Mouse (Mus musculus) G1E (cell line): Measurements from ENCODE around the gene Fam45a. TPM values are rescaled to one million over a fixed set of nuclear protein-coding genes. Genes with fewer than 3 reads are reported as not detected.
A peak's percentile ranks its signal among the peaks of the same experiment; 100 is the strongest.

Experiments used
- ATAC-seq: 2 replicates; pipeline ENCODE4 v1.8.0; 2016; ENCODE audit warnings: mild to moderate bottlenecking; ENCODE audit not compliant: insufficient number of reproducible peaks, poor library complexity, low FRiP score, severe bottlenecking; ENCODE audit errors: extremely low read depth
- DNase-seq: peaks from one replicate; pipeline ENCODE4 v3.0.0; 2012; ENCODE audit warnings: low spot score
- H3K27me3 ChIP-seq: 2 replicates; pipeline ENCODE4 v1.6.1; 2012; ENCODE audit warnings: mild to moderate bottlenecking, low read length, inconsistent platforms; ENCODE audit not compliant: insufficient read depth
- H3K36me3 ChIP-seq: replicated peaks from 2 replicates; pipeline ENCODE3; 2012; ENCODE audit warnings: mild to moderate bottlenecking, inconsistent platforms
- H3K4me1 ChIP-seq: 2 replicates; pipeline ENCODE4 v1.6.1; 2012; ENCODE audit warnings: low read depth, low read length, inconsistent platforms, mixed read lengths; ENCODE audit not compliant: insufficient read depth
- H3K4me3 ChIP-seq: 2 replicates; pipeline ENCODE4 v1.5.1; 2012; ENCODE audit warnings: low read depth, mild to moderate bottlenecking, inconsistent platforms, low read length, moderate library complexity, mixed read lengths
- H3K9me3 ChIP-seq: replicated peaks from 2 replicates; pipeline ENCODE4 v1.6.1; 2012; ENCODE audit warnings: inconsistent platforms
- CTCF ChIP-seq: IDR thresholded peaks from 2 replicates; pipeline ENCODE4 v1.5.1; 2012; ENCODE audit warnings: low read depth, low read length, inconsistent platforms, mixed read lengths
- GATA1 ChIP-seq: IDR thresholded peaks from 2 replicates; pipeline ENCODE4 v1.6.1; 2012; ENCODE audit warnings: borderline replicate concordance, low read length, inconsistent platforms, mixed read lengths
- GATA2 ChIP-seq: IDR thresholded peaks from 2 replicates; pipeline ENCODE4 v1.6.1; 2012; ENCODE audit warnings: low read depth, low read length, inconsistent platforms, borderline replicate concordance
- POLR2AphosphoS5 ChIP-seq: IDR thresholded peaks from 2 replicates; pipeline ENCODE4 v1.6.1; 2012; ENCODE audit warnings: low read depth, low read length, inconsistent platforms; ENCODE audit not compliant: insufficient replicate concordance
- TAL1 ChIP-seq: conservative IDR thresholded peaks from 2 replicates; pipeline ENCODE4 v1.6.1; 2012; ENCODE audit warnings: low read depth, low read length, inconsistent platforms, mixed read lengths
- polyA plus RNA-seq: library from polyadenylated mRNA; stranded (reverse); fragments of >175 nt; gene quantifications from 2 replicates; pipeline ENCODE4 v1.2.3, GENCODE M21; 2012
- total RNA-seq, 2 experiments: library from RNA; stranded (forward) in 1 of 2; stranded (reverse) in 1 of 2; fragments of 200-1000 nt in 1 of 2; fragments of >200 nt in 1 of 2; fragmentation: Nextera tagmentation in 1 of 2; gene quantifications; 2 replicates each; pipeline ENCODE4 v1.2.3; 2014 to 2017

The Fam45a gene
- total and polyA plus RNA-seq, 3 experiments, result 5.3 to 74.6 (median 29.7) TPM

DNA sequence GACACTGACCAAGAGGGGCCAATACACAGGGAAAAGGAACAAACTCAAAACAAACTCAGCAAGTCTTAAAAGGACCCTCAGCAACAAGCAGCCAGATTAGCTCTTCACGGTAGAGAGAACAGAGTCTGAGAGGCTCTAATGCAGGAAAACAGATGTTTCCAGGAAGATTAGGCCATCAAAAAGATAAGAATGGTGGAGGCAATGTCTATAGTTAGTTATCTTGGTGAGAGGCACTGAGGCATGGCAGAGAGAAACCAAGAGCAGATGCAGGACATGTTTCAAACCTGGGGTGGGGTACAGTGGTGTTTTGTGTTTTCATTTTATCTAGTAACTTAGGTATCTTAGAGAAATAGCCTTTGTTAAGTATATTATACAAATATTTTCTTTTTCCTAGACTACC is 60.9 kb downstream of the Fam45a start:
- Histone ChIP-seq H3K36me3 (peaks cover 44% of the 10 kb centered on the region), H3K27me3 (no peaks in the 10 kb centered on the region), H3K4me3 (peak overlapping the region; percentile 31; the same call in 1 of the 2 replicates), H3K4me1 (peaks cover 45% of the 10 kb centered on the region), H3K9me3 (no peaks in the 10 kb centered on the region)
- TF ChIP-seq CTCF (no peak), TAL1 (peak; percentile 93)
- DNase-seq, result peak; percentile 47
- ATAC-seq, result peak; percentile 81

DNA sequence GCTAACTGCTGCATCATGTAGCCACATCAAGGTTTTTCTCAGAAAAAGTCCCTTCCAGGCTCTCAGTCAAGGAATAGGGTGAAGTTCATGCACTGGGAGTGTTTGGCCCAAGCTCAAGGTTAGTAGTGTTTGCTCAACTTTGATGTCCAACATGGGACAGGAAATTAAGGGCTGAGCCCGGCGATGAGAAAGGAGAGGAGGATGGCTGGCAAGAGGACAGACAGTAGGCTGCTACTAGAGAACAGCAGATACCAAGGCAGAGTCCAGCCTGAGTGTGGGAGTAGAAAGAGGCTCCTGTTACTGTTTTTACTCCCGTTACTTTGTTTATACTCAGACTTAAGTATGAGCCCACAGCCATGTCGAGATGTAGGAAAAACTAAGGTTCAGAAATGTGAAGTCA is 62.1 kb downstream of the Fam45a start:
- no peak for ATAC-seq
- peak overlapping the region; percentile 92 for H3K4me3 ChIP-seq
- H3K27me3 ChIP-seq, result no peaks in the 10 kb centered on the region
- peak; percentile 8 for DNase-seq
- H3K9me3 ChIP-seq, result no peaks in the 10 kb centered on the region
- H3K36me3 ChIP-seq, result peaks cover 34% of the 10 kb centered on the region
- no peak for TF ChIP-seq CTCF
- TF ChIP-seq TAL1, result no peak
- TF ChIP-seq GATA2, result no peak
- no peak for TF ChIP-seq POLR2AphosphoS5
- no peak for TF ChIP-seq GATA1
- peaks cover 39% of the 10 kb centered on the region for H3K4me1 ChIP-seq

DNA sequence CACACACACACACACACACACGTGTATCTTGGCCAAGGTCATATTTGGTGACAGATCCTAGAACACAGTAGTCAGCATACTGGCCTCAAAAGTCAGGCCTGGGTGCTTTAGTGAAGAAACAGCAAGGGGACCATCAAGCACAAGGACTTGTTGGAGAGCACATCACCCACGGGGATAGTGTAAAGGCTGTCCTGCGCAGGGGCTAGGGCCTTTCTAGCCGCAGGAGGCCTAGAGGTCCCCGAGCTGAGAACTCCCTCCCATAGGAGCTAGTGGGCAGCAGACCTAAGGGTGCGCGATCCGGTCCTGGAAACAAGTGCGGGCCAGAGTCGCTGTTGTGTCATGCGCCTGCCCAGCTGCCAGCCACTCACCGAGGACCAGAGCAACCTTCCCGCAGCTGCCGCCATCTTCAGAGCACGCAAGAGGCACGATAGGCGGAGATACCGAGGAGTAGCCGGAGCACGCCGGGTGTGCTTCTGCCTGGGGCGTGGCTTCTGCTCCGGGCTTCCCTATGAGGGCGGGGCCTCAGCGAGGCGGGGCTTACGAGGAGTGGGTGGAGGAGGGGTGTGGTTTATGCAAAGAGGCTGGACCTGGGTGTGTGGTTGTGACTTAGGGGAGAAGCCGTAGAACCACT is 62.8 kb downstream of the Fam45a start, which contains the start of gene Prdx3:
Gene Prdx3 (minus strand): TSS at position 493 of the 631 bp plus-strand sequence.
- peaks cover 28% of the 10 kb centered on the region for H3K36me3 ChIP-seq
- H3K4me3 ChIP-seq, result peak within 1 kb of the TSS; percentile 92
- no peaks in the 10 kb centered on the region for H3K9me3 ChIP-seq
- H3K27me3 ChIP-seq, result no peaks in the 10 kb centered on the region
- TF ChIP-seq CTCF (no peak), POLR2AphosphoS5 (no peak), TAL1 (no peak), GATA2 (no peak), GATA1 (no peak)
- peaks cover 38% of the 10 kb centered on the region for H3K4me1 ChIP-seq
- ATAC-seq (peak; percentile 87), DNase-seq (peak; percentile 78)

DNA sequence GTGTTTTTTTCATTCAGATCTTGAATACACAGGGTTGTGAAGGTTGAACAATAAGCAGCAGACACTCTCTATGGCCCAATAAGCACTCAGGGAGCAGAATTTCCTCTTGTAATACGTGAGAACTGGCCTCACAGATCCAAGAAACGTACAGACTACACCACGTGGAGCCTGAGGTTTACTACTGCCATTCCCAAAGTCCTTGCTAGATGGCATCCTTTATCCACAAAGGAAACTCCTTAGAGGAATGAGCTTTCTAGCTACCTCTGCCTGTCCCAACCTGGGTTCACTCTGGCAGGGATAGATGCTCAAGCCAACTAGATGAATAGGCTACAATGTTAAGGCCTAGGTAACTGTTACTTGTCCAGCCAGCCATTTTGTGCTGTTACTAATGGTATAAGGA is 71.7 kb downstream of the Fam45a start:
- Histone ChIP-seq H3K27me3 (no peaks in the 10 kb centered on the region), H3K4me1 (peaks cover 9% of the 10 kb centered on the region), H3K9me3 (no peaks in the 10 kb centered on the region), H3K4me3 (no peak overlapping the region), H3K36me3 (no peaks in the 10 kb centered on the region)
- DNase-seq, result no peak
- peak; percentile 29 for ATAC-seq
- TF ChIP-seq GATA1, result no peak
- TF ChIP-seq GATA2, result no peak
- no peak for TF ChIP-seq CTCF
- TF ChIP-seq TAL1, result no peak
- TF ChIP-seq POLR2AphosphoS5, result no peak

Other genes with a start within 250 kb of the Fam45a start
- gene Cacul1, start 230.6 kb upstream of the Fam45a start, total RNA-seq (2014; fragmentation: Nextera tagmentation), result 38.7 and 42.7 TPM in 2 replicates
- 43.6 and 45.2 TPM in 2 replicates for gene Cacul1, start 230.6 kb upstream of the Fam45a start, total RNA-seq (2017)
- gene Cacul1, start 230.6 kb upstream of the Fam45a start, polyA plus RNA-seq, result 81.8 and 87.4 TPM in 2 replicates
- 2.6 and 4.0 TPM in 2 replicates for gene Nanos1, start 55.6 kb upstream of the Fam45a start, total RNA-seq (2014; fragmentation: Nextera tagmentation)
- 4.4 and 4.6 TPM in 2 replicates for gene Nanos1, start 55.6 kb upstream of the Fam45a start, total RNA-seq (2017)
- gene Nanos1, start 55.6 kb upstream of the Fam45a start, polyA plus RNA-seq, result 2.1 and 2.7 TPM in 2 replicates
- gene Eif3a, start 20.9 kb upstream of the Fam45a start, total RNA-seq (2014; fragmentation: Nextera tagmentation), result 415 and 493 TPM in 2 replicates
- 261 and 323 TPM in 2 replicates for gene Eif3a, start 20.9 kb upstream of the Fam45a start, total RNA-seq (2017)
- 101 and 135 TPM in 2 replicates for gene Eif3a, start 20.9 kb upstream of the Fam45a start, polyA plus RNA-seq
- gene Sfxn4, start 49.9 kb downstream of the Fam45a start, total RNA-seq (2014; fragmentation: Nextera tagmentation), result 2.7 and 6.1 TPM in 2 replicates
- gene Sfxn4, start 49.9 kb downstream of the Fam45a start, total RNA-seq (2017), result 0.82 and 2.0 TPM in 2 replicates
- 0.04 and 0.13 TPM in 2 replicates for gene Sfxn4, start 49.9 kb downstream of the Fam45a start, polyA plus RNA-seq
- 512 and 583 TPM in 2 replicates for gene Prdx3, start 63.0 kb downstream of the Fam45a start, total RNA-seq (2014; fragmentation: Nextera tagmentation)
- gene Prdx3, start 63.0 kb downstream of the Fam45a start, total RNA-seq (2017), result 426 and 446 TPM in 2 replicates
- 15.3 and 17.9 TPM in 2 replicates for gene Prdx3, start 63.0 kb downstream of the Fam45a start, polyA plus RNA-seq
- gene Grk5, start 78.2 kb downstream of the Fam45a start, total RNA-seq (2014; fragmentation: Nextera tagmentation), result 2.1 and 2.6 TPM in 2 replicates
- 4.0 and 4.6 TPM in 2 replicates for gene Grk5, start 78.2 kb downstream of the Fam45a start, total RNA-seq (2017)
- 1.0 and 1.9 TPM in 2 replicates for gene Grk5, start 78.2 kb downstream of the Fam45a start, polyA plus RNA-seq